Mouse (Mus musculus): Measurements from ENCODE around the gene Tmco5b. TPM values are rescaled to one million over a fixed set of nuclear protein-coding genes. Genes with fewer than 3 reads are reported as not detected.

Tmco5b gene
- not detected for polyA plus RNA-seq (2014; fragmentation: Illumina TruSeq; extraction: RNeasy Lipid Tissue Mini Kit (QIAGEN cat#74804); ENCODE audit: low read depth, low replicate concordance)

GRCm38 (mm10) chr2:113285432-113285831 lies at the start of gene Tmco5b:
Gene Tmco5b (plus strand): TSS chr2:113285732.

Other genes with a start within 250 kb of the Tmco5b start
- 2.4 TPM for gene Ryr3, start 68.6 kb upstream of the Tmco5b start, polyA plus RNA-seq (2014; fragmentation: Illumina TruSeq; extraction: RNeasy Lipid Tissue Mini Kit (QIAGEN cat#74804); ENCODE audit: low read depth, low replicate concordance)
- gene Fmn1, start 42.0 kb downstream of the Tmco5b start, polyA plus RNA-seq (2014; fragmentation: Illumina TruSeq; extraction: RNeasy Lipid Tissue Mini Kit (QIAGEN cat#74804); ENCODE audit: low read depth, low replicate concordance): 1.3 TPM

Data from heart, adult 10 weeks (tissue).